Mouse (Mus musculus): ENCODE data around the gene Sod3.

Gene Sod3

DNA sequence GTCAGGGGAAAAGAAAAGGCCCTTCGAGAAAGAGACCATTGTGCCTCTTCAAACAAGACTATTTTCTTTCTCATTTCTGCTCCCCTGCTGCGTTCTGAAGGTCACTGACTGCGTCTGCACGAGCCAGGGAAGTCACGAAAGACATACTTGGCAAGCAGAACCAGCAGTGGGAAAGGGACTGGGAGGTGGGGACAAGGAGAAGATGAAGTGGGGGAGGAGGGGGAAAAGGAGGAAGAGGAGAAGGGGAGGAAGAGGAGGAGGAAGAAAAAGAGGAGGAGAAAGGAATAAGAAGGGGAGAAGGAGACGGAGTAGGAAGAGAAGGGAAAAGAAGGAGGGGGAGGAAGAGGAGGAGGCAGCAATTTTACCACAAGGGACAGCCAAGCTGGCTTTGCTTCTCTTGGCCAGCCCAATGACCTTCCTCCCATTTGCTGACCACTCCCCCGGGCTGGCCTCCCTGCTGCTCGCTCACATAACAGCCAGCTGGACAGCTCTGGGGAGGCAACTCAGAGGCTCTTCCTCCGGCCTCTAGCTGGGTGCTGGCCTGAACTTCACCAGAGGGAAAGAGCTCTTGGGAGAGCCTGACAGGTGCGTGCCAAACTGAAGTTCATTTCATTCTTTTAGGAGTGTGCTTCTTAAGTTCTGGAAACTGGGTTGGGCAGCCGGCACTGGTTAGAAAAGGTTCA is at the start of gene Sod3:
TSS of gene Sod3 (plus strand) at position 324 of the 683 bp plus-strand sequence.
- peak; percentile 68 for DNase-seq (ENCODE audit: low spot score)

DNA sequence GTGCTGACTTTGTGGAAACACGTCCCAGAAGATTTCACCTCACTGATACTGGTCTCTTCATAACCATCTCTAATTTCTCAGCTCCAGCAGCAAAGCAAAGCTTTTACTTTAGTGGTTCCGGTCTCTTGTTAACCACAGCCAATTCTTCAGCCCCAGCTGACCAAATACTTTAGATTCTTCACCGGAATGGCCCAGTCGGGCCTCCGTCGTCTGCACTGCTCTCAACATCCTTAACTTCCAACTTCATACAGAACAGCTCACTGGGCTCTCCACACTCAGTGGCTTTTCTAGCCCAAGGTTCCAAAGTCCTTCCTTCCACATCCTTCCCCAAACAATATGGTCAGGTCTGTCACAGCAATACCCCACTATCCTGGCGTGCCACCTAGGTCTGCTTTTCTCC is 46.7 kb upstream of the Sod3 start:
- DNase-seq (ENCODE audit: low spot score) = no peak

DNA sequence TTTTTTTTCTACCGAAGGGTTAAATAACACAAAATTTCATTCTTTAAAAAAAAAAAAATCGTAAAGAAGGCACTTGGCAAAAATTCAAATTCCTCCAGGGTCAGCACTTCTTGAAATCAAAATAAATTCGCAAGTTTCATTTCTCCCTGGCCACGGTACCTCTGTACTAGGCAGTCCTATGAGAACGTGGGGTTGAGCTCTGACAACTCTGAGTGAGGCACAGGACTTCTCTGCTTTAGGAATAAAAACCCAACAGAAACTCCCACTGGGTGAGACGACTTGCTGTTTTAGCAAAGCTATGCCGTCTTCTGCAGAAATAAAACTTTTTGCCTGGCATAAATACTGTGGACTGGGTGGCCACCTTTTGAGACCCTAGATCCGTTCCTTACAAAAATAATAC is 44.1 kb upstream of the Sod3 start:
- no peak for DNase-seq (ENCODE audit: low spot score)

DNA sequence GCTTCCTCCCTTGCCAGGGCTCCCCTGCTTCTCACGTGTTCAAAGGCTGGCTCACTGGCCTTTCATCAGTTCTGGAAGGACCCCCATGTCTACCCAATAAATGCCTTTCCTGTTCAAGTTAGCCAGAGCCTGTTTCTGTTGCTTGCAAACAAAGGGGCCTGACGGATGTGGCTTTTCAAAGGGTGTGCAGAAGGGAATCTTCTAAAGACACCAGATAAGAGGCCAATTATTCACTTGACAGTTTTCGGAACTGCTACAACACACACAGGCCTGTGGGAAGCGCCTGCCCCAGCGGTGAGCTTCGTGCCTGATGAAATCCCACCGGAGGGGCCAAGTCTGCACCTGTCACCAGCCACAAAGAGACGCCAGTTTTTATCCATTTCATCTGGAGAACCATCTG is 31.5 kb upstream of the Sod3 start:
- DNase-seq (ENCODE audit: low spot score) = peak; percentile 7

DNA sequence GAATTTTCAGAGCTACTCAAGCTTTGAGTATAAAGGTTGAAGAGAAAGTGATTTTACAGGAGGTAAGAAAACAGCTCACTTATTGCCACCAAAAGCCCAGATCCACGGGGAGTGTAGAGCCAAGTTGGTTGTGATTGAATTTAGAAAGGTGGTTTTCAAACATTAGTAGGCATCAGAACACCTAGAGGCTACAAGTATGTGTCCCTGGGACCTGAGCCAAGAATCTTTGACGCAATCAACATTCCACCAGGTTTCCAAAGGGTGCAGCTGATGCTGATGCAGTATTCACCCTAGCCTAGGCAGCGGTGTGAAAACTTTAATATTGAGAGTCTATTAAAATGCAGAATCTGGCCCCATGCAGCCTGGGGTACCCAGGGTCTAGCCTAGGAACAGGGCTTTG is 28.0 kb upstream of the Sod3 start:
- no peak for DNase-seq (ENCODE audit: low spot score)

DNA sequence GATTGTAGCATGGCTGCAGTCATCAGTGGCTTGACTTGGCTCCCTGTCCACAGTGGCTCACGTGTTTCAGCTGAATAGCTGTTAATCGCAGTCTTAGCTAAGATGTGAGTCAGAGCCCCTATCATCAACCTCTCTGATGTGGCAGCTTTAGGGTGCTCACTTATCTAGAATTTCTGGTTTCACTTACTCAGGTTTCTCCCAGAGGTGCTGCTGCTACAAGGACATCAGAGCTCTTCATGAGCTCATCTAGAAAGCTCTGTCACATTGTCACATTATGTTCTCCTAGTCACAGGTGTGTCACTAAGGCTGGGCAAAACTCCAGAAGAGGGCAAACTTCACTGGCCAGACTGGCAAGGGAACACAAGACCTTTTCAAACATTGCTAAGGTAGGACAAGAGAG is 24.5 kb upstream of the Sod3 start:
- no peak for DNase-seq (ENCODE audit: low spot score)

DNA sequence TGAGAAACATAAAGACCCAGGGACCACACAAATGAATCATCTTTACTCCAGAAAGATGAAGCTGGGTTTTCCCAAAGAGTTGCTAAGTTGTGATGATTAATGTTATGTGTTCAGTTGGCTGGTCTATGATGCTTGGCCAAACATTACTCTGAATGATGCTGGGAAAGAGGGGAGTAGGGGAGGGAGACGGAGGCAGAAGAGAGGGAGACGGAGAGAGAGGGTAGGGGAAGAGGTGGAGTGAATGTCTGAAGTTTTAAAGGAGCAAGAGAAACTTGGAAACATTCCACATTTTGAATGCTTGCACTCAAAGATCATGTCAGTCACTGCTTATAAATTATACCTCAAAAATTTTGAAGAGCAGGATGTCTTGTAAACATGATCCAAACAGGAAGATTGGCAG is 16.7 kb upstream of the Sod3 start:
- DNase-seq (ENCODE audit: low spot score) = no peak

DNA sequence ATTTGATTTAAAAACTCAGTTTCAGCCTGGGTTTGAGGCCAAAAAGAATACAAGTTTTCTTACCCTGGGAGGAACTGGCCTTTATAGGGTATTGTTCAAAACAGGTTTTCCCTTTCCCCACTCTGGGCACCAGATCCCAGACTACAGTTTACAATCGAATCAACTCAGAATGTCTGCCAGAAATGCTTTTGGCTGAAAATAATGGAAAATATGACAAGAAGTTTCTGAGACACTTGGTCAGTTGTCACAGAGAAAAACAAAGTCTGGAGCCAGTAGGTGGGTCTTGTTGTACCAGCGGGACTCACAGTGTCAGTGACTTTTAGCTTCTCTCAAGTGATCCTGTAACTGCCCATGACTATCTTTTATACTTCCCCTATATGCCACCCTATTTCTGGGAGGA is 13.1 kb upstream of the Sod3 start:
- no peak for DNase-seq (ENCODE audit: low spot score)

DNA sequence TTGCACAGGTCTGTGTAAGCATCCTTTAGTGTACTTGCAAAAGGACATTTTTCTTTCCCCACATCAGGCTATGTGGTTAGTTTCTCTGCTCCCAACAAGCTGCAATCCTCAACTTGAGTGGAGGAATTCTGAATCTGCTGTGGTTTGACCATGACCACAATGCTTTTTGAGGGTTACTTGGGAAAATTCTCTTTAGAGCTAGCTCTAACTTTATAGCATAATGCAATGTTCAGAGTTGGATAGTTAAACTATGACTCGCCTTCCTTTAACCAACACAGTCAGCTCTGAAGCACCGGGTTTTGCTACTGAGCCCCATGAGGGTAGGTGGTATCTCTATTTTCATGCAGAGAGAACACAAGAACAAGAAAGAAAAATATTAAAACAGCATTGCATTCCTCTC is 12.0 kb upstream of the Sod3 start:
- no peak for DNase-seq (ENCODE audit: low spot score)

DNA sequence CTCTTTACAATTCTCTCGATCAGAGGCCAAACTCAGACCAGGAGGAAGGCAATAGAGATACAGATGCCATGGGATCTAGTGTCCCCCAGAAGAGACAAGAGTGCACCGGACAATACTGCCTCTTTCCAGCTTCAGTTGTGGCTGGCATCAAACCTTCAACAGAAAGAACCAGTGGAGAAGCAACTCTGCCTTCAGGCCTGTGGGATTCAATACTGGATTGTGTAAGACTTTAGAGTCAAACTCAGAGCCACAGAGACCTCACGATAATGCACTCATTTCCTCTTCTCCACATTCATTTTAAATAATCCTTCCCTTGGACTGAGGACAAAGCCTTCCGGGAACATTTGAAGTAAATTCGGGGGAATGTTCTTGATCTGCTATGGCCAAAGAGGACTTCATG is 10.9 kb upstream of the Sod3 start:
- no peak for DNase-seq (ENCODE audit: low spot score)

DNA sequence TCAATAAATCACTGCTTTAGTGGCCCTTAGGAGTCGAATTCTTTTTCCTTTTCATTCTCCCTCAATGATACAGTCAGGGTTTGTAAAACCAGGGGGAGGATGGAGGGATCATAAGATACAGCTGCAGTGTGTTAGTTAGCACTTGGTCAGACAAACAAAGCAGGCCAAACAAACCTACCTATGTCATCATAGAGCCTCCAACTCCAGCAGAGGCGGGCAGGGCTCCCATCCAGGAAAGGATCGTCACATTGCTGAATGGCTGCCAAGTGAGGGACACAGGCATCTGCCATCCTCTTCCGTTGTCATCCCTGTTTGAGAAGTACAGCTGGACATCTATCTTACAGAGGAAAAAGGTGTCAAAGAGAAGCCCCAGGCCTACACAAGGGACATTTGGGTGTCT is 9.2 kb upstream of the Sod3 start:
- DNase-seq (ENCODE audit: low spot score) = no peak

DNA sequence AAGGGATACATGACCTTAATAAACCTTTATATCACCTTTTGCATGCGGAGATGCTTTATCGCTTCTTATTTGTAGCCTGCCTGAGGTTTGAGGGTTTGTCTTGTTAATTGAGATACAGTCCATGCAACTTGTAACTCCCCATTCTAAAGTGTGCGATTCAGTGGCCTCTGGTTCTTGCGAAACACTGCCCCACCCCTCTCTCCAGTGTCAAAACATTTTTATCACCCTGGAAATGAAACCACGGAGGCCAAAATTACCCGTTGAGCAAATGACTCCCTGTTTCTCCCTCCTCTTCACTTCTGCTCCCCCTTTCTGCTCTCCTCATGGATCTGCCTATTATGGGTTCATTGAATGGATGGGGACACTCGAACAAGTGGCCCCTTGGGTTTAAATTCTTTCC is 8.0 kb upstream of the Sod3 start:
- no peak for DNase-seq (ENCODE audit: low spot score)

DNA sequence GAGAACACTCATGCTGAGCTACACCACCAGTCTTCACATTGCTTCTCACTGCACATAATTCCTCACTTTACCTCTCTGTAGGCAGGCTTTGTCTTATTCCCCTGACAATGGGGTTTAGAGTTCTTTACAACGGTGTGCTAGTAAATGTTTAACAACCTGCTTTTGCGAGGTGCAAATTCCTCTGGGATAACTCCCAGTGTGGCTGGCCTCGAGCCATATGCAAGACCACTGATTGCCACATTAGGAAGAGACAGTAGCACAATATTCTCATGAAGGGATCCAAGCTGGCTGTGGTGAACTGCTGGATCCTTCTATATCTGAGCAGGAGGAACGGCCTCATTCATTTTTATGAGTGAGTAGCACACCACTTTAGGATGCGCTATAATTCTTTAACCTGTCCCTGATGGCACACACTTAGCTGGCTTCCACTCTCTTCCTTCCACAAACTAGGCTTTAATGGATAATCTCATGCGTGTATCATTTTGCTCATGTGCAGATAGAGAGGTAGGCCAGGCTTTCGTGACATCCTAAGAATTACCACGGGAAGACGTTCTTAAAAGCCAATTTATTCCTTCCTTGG is 6.3 kb upstream of the Sod3 start:
- no peak for DNase-seq (ENCODE audit: low spot score)

DNA sequence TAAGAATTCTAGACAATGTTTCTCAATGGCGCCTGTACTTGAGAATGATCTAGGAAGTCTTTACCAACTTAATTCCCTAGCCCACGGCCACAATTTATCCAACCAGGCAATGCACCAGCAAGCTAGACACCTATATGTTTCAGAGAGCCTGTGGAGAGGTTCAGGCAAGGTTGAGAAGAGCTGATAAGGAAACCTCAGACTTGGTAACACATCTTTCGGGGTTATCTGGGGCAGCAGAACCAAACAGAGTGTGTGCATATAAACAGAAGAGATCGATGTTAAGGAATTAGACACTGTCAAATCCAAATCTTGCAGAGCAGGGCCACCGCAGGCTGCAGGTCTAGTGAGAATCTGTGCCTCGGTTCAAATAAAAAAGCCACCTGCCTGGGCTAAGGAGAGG is 5.5 kb upstream of the Sod3 start:
- no peak for DNase-seq (ENCODE audit: low spot score)

DNA sequence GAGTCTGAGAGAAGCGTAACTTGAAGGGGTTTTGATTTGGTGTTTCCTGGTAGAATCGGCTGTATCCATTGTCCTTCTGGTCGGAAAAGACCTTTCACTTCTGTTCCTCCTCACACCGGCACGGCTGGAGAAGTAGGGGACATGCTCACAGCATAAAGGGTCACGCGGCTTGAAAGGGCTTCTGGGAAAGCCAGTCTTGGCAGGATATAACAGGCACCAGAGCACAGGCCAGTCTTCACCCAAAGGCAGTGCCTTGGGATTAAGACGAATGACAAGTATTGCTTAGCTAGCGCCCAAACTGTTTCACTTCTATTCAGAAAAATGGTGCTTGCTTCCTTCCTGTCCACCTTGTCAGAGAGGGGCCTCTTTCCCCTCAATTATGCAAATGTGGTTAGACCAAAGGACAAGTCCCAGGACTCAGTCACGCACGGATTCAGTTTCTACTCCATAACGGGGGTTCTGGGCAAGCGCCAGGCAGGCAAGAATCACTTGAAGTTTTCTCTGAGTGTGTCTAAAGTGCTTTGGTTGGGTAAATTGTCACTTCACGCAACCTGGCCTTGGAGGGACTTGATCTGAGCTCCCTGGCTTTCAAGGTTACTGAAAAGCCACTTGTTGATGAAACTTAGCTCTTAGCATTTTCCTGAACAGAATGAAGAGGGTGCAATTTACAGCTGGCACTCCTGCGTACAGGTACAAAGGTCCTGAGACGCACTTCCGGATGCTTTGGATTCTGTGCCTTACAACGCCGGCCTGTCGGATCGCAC is 3.1 kb upstream of the Sod3 start:
- no peak for DNase-seq (ENCODE audit: low spot score)

DNA sequence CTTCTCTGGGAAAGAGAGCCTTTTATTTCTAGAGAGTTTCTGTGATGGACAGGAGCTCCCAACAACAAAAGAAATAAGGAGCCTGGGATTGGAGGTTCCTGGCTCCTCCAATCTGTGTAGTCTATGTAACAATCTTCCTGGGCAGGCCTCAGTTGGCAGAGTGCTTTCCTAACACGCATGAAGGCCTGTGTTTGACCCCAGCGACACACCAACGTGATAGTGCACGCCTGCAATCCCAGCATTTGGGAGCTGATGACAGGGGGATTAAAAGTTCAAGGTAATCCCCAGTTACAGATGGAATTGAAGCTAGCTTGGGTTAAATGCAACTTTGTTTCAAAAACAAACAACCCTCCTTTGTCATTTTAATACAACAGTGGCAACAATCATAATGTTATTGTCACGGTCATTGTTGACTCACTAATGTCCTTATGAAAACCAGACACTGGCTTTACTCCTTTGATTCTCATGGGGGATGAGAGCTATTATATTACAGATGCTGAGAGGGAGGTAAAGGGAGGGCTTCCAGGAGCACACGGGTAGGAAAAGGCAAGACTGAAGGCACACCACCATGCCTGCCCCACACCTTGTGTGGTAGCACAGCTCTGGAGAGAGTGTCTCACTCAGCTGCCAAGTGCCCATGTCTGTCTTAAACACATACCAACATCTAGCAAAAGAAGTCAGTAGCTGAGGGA is 669 bp upstream of the Sod3 start:
- DNase-seq (ENCODE audit: low spot score) = no peak

DNA sequence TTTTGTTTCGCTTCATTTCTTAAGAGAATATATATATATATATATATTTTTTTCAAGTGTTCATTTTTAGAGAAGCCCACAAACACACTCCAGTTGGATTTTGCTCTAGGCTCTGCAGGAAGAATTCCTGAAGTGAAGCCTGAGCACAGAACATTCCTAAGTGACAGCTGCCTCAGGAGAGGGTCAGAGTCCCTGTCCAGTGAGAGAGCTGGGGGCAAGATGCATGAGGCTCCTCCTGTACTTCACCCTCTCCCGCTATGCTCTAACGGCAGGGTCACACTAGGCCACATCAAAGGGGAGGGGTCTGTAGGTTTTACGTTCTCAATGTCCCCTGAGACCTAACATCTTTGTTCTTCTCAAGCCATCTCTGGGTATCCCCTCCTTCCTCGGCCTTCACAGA is 930 bp downstream of the Sod3 start:
- DNase-seq (ENCODE audit: low spot score) = peak; percentile 43

DNA sequence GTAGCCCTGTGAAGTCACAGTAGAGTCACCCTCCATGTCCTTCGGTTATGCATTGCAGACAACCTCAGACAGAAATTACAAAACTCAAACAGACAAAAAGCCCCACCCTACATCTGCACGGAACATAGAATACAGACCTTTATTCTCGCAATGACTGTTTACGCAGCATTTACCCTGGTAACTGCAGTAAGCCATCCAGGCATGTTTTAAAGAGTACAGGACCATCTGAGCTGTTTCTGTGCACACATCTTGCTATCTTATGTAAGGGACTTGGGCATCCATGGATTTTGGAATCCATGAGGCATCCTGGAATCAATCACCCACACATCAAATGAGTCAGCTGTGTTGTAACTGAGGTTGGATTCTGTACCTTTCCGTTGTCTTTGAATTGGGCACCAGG is 2.3 kb downstream of the Sod3 start:
- DNase-seq (ENCODE audit: low spot score) = no peak

DNA sequence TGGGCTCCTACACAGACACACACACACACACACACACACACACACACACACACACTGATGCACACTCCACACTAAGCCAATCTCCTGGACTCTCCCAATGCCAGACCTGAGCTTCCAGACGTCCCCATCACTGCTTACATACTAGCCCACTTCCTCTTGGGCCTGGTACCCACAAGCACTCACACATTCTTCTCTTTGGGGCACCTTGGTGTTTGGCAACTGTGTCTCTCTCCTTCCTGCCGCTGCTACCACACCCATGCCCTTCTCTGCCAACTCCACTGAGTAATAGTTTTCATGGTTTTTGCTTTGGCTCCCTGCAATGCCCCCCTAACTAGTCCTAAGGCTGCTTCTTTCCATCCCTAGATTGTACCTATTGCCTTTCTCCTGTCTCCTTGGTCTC is 3.1 kb downstream of the Sod3 start:
- DNase-seq (ENCODE audit: low spot score) = no peak

DNA sequence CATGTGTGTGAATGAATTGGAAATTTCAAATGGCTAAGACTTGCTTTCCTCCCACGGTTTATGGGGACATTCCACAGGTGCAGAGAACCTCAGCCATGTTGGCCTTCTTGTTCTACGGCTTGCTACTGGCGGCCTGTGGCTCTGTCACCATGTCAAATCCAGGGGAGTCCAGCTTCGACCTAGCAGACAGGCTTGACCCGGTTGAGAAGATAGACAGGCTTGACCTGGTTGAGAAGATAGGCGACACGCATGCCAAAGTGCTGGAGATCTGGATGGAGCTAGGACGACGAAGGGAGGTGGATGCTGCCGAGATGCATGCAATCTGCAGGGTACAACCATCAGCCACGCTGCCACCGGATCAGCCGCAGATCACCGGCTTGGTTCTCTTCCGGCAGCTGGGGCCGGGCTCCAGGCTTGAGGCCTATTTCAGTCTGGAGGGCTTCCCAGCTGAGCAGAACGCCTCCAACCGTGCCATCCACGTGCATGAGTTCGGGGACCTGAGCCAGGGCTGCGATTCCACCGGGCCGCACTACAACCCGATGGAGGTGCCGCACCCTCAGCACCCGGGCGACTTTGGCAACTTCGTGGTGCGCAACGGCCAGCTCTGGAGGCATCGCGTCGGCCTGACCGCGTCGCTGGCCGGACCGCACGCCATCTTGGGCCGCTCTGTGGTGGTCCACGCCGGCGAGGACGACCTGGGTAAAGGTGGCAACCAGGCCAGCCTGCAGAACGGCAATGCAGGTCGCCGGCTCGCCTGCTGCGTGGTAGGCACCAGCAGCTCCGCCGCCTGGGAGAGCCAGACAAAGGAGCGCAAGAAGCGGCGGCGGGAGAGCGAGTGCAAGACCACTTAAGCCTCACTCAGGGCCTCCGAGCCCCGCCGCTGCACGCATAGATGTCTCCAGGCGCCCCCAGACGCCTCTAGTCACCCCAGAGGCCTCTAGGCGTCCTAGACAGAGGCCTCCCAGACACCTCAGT is 4.6 kb downstream of the Sod3 start:
- DNase-seq (ENCODE audit: low spot score) = peak; percentile 27

DNA sequence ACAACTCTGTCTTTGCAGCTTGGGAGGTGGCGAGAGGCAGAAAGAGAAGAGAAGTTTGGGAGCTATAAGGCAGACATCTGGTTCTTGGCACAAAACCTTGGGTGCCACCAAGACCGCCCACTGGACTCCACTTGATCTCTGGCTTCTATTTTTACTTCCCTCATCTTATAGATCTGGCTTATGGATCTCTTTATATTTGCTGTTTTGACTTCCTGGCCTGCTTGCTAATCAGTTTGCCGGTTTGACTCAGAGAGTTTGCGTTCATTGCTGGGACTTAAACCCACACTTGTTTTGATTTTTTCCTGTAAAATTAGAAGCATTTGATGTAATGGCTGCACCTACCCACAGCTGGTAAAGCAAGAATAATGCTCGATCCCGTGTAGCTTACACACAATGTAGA is 7.3 kb downstream of the Sod3 start:
- no peak for DNase-seq (ENCODE audit: low spot score)

DNA sequence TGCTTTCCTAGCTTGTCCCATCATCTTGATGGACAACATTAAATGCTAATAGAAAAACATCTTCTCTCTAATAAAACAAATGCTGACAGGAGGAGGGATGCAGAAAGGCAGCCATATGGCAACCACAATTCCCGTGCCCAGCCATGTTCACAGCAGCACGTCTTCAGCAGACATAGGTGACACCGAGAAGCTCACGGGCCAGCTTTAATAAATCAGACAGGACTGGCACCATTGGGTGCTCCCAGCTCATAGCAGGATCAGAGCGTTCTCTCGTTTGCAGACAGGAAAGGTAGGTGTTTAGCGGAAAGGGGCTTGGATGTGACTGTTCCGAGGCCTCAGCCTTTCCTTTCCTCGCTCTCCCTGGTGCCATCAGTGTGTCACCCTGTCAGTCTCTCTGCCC is 12.3 kb downstream of the Sod3 start:
- DNase-seq (ENCODE audit: low spot score) = no peak
